Mouse (Mus musculus): ENCODE results near the gene Wdr93. TPM values are rescaled to one million over a fixed set of nuclear protein-coding genes. Genes with fewer than 3 reads are reported as not detected.
A peak's percentile ranks its signal among the peaks of the same experiment; 100 is the strongest.

Wdr93 gene
- total and polyA plus RNA-seq, 3 experiments, result 0.75 to 1.3 (median 1.2) TPM

DNA sequence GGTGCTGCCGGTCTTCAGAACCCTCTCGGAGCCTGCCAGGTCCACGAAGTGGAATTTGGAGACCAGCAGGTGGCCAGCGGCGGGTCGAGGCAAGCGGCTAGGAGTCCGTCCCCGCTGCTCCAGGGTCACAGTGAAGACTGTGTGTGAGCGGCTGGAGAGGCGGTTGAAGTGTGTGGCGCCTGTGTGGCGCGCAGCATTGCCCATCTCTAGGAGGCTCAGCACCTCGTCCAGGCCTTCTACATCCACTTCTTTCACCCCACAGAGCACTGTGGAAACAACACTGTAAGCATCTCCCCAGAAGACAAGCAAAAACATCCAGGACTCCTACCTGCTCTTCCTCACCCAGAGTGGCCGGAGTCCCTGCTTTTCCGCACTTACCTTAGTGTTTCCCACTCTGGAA is 32.1 kb upstream of the Wdr93 start:
- Histone ChIP-seq H3K4me2 (ENCODE audit: insufficient read depth, low read depth, poor library complexity, severe bottlenecking) (no peak overlapping the region), H3K79me2 (replicated peaks; ENCODE audit: control insufficient read depth, extremely low read depth, insufficient read depth, poor library complexity, severe bottlenecking) (no peaks in the 10 kb centered on the region), H3K9me3 (replicated peaks; ENCODE audit: low read length) (no peaks in the 10 kb centered on the region), H3K4me3 (replicated peaks in 1 of 3; ENCODE audit: low read depth in 2 of 3, low read length in 2 of 3, poor library complexity in 1 of 3) (no peak overlapping the region), H3K9ac (ENCODE audit: insufficient read depth, low read depth) (no peak overlapping the region), H3K4me1 (ENCODE audit: control insufficient read depth in 1 of 2, insufficient read depth in 2 of 2) (peaks cover 2 to 7% of the 10 kb centered on the region in 2 experiments; a peak in 3 of 4 replicates), H3K27ac (ENCODE audit: insufficient read depth, low read depth) (no peak overlapping the region), H3K36me3 (replicated peaks in 1 of 2; ENCODE audit: control insufficient read depth in 1 of 2, insufficient read depth in 1 of 2, low read length in 1 of 2) (peaks cover 19 to 66% of the 10 kb centered on the region in 2 experiments), H3K27me3 (replicated peaks) (no peaks in the 10 kb centered on the region)
- in situ Hi-C loops (cut with MboI; ENCODE audit: low pct_ligation_motif_present, low pct_unique_long_range_greater_than_20kb, low sequenced_read_pairs) (no loop called here), dilution Hi-C loops (cut with MboI; ENCODE audit: extremely low pct_ligation_motif_present, extremely low pct_unique_long_range_greater_than_20kb, low sequenced_read_pairs) (no loop called here)
- DNase-seq (ENCODE audit: extremely low read depth), result no peak
- TF ChIP-seq MAZ (IDR thresholded peaks at IDR 0.05; ENCODE audit: low read depth, low read length), result no peak
- no peak for TF ChIP-seq NELFE (IDR thresholded peaks at IDR 0.05; ENCODE audit: low read depth, low read length)
- TF ChIP-seq CHD1 (IDR thresholded peaks at IDR 0.05; ENCODE audit: low read depth, low read length), result no peak
- no peak for TF ChIP-seq SMC3 (IDR thresholded peaks at IDR 0.05; ENCODE audit: low read depth, low read length)
- TF ChIP-seq PAX5 (IDR thresholded peaks at IDR 0.05; ENCODE audit: low read length), result no peak
- TF ChIP-seq NRF1 (IDR thresholded peaks at IDR 0.05; ENCODE audit: low read depth, low read length), result no peak
- no peak for TF ChIP-seq ZMIZ1 (IDR thresholded peaks at IDR 0.05; ENCODE audit: low read depth, low read length)
- no peak for TF ChIP-seq TBP (conservative IDR thresholded peaks at IDR 0.05; ENCODE audit: low read depth, low read length)
- no peak for TF ChIP-seq USF1 (IDR thresholded peaks at IDR 0.05; ENCODE audit: low read depth, low read length)
- TF ChIP-seq IRF4 (IDR thresholded peaks at IDR 0.05; ENCODE audit: low read depth, low read length), result no peak
- no peak for TF ChIP-seq UBTF (IDR thresholded peaks at IDR 0.05; ENCODE audit: low read depth, low read length)
- no peak for TF ChIP-seq BHLHE40 (IDR thresholded peaks at IDR 0.05; ENCODE audit: low read depth, low read length)
- no peak for TF ChIP-seq GABPA (IDR thresholded peaks at IDR 0.05; ENCODE audit: insufficient replicate concordance, low read depth, low read length)
- TF ChIP-seq ZC3H11A (IDR thresholded peaks at IDR 0.05; ENCODE audit: low read depth, low read length), result no peak
- no peak for TF ChIP-seq HCFC1 (IDR thresholded peaks at IDR 0.05; ENCODE audit: low read depth, low read length)
- no peak for TF ChIP-seq RAD21 (IDR thresholded peaks at IDR 0.05; ENCODE audit: low read depth, low read length)
- no peak for TF ChIP-seq SIN3A (IDR thresholded peaks at IDR 0.05; ENCODE audit: low read length)

DNA sequence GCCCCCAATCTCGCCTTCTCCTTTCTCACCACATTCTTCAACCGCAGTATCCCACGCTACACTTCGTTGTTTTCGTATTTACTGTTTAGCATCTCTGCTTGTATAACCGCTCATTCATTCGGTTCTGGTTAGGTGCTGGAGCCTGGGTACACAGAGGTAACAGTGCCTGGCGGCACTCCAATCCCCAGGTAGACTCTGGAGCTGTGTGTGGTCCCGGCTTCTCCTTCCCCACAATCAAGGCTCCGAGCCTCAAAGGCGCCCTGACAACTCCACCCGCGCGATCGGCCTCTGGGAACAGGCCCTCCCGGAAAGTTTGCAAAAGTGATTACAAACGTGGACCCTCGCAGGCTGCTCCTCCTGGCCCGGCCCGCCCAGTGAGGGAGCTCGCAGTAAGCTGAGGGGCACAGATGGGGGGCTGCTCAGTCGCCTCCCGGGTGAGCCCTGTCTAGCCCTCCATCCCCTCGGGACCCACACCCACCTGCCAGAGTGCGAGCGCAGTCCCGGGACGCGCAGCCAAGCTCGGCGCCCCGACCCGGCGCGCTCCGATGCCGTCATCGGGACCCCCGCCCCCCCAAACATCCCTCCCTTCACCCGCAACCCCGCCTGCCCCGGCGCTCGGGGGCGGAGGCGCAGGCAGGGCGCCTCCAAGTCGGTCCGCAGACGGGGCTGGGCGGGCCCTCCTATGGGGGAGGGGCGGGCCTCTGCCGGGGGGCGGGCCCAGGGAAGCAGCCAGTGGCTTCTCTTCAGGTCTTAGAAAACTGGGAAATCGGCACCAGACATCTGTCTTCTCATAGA is 27.6 kb upstream of the Wdr93 start, which contains the start of gene Kif7:
Kif7 (minus strand) TSS at position 534 of the 795 bp plus-strand sequence.
- Histone ChIP-seq H3K4me3 (replicated peaks in 1 of 3; ENCODE audit: low read depth in 2 of 3, low read length in 2 of 3, poor library complexity in 1 of 3) (peak within 1 kb of the TSS; percentile 63 to 81 (median 77)), H3K9me3 (replicated peaks; ENCODE audit: low read length) (peaks cover 5% of the 10 kb centered on the region), H3K27ac (ENCODE audit: insufficient read depth, low read depth) (no peak within 1 kb of the TSS), H3K4me1 (ENCODE audit: control insufficient read depth in 1 of 2, insufficient read depth in 2 of 2) (peaks cover 2 to 13% of the 10 kb centered on the region in 2 experiments; a peak in 3 of 4 replicates), H3K4me2 (ENCODE audit: insufficient read depth, low read depth, poor library complexity, severe bottlenecking) (peak within 1 kb of the TSS; percentile 60), H3K9ac (ENCODE audit: insufficient read depth, low read depth) (peak within 1 kb of the TSS; percentile 4), H3K79me2 (replicated peaks; ENCODE audit: control insufficient read depth, extremely low read depth, insufficient read depth, poor library complexity, severe bottlenecking) (no peaks in the 10 kb centered on the region), H3K27me3 (replicated peaks) (peaks cover 28% of the 10 kb centered on the region), H3K36me3 (replicated peaks in 1 of 2; ENCODE audit: control insufficient read depth in 1 of 2, insufficient read depth in 1 of 2, low read length in 1 of 2) (peaks cover 5 to 21% of the 10 kb centered on the region in 2 experiments)
- dilution Hi-C loops (cut with MboI; ENCODE audit: extremely low pct_ligation_motif_present, extremely low pct_unique_long_range_greater_than_20kb, low sequenced_read_pairs) (no loop called here), in situ Hi-C loops (cut with MboI; ENCODE audit: low pct_ligation_motif_present, low pct_unique_long_range_greater_than_20kb, low sequenced_read_pairs) (no loop called here)
- DNase-seq (ENCODE audit: extremely low read depth), result peak; percentile 77
- TF ChIP-seq JUND (conservative IDR thresholded peaks at IDR 0.05; ENCODE audit: low read depth, low read length), result no peak
- no peak for TF ChIP-seq ZNF384 (IDR thresholded peaks at IDR 0.05; ENCODE audit: low read depth, low read length)
- no peak for TF ChIP-seq CHD2 (IDR thresholded peaks at IDR 0.05; ENCODE audit: low read length)
- no peak for TF ChIP-seq EP300 (IDR thresholded peaks at IDR 0.05; ENCODE audit: low read length)
- no peak for TF ChIP-seq MAFK (IDR thresholded peaks at IDR 0.05; ENCODE audit: insufficient replicate concordance, low read length)
- TF ChIP-seq SIN3A (IDR thresholded peaks at IDR 0.05; ENCODE audit: low read length), result peak; percentile 69; the same call in 1 of the 2 replicates
- 0 out of 2 replicates have a peak, but pooled peaks have one; percentile 55 for TF ChIP-seq ZMIZ1 (IDR thresholded peaks at IDR 0.05; ENCODE audit: low read depth, low read length)
- peak; percentile 39; the same call in 1 of the 2 replicates for TF ChIP-seq NELFE (IDR thresholded peaks at IDR 0.05; ENCODE audit: low read depth, low read length)
- no peak for TF ChIP-seq TBP (conservative IDR thresholded peaks at IDR 0.05; ENCODE audit: low read depth, low read length)
- TF ChIP-seq RCOR1 (conservative IDR thresholded peaks at IDR 0.05; ENCODE audit: low read depth, low read length), result no peak
- TF ChIP-seq BHLHE40 (IDR thresholded peaks at IDR 0.05; ENCODE audit: low read depth, low read length), result no peak
- no peak for TF ChIP-seq E2F4 (IDR thresholded peaks at IDR 0.05; ENCODE audit: insufficient replicate concordance, low read depth, low read length)
- no peak for TF ChIP-seq SMC3 (IDR thresholded peaks at IDR 0.05; ENCODE audit: low read depth, low read length)
- no peak for TF ChIP-seq USF2 (conservative IDR thresholded peaks at IDR 0.05; ENCODE audit: low read depth, low read length)
- TF ChIP-seq RAD21 (IDR thresholded peaks at IDR 0.05; ENCODE audit: low read depth, low read length), result no peak
- peak; percentile 24; the same call in 1 of the 2 replicates for TF ChIP-seq NRF1 (IDR thresholded peaks at IDR 0.05; ENCODE audit: low read depth, low read length)
- peak; percentile 84 for TF ChIP-seq MAZ (IDR thresholded peaks at IDR 0.05; ENCODE audit: low read depth, low read length)
- peak; percentile 55; the same call in 1 of the 2 replicates for TF ChIP-seq MXI1 (IDR thresholded peaks at IDR 0.05; ENCODE audit: low read depth, low read length)
- TF ChIP-seq MEF2A (IDR thresholded peaks at IDR 0.05; ENCODE audit: borderline replicate concordance, low read depth, low read length), result no peak
- TF ChIP-seq GABPA (IDR thresholded peaks at IDR 0.05; ENCODE audit: insufficient replicate concordance, low read depth, low read length), result no peak
- no peak for TF ChIP-seq CHD1 (IDR thresholded peaks at IDR 0.05; ENCODE audit: low read depth, low read length)
- peak; percentile 68; the same call in 1 of the 2 replicates for TF ChIP-seq HCFC1 (IDR thresholded peaks at IDR 0.05; ENCODE audit: low read depth, low read length)
- no peak for TF ChIP-seq TCF12 (IDR thresholded peaks at IDR 0.05; ENCODE audit: low read depth, low read length)
